Comparison of ENCODE assay signal across 8 mouse cellular contexts in the genomic region with DNA sequence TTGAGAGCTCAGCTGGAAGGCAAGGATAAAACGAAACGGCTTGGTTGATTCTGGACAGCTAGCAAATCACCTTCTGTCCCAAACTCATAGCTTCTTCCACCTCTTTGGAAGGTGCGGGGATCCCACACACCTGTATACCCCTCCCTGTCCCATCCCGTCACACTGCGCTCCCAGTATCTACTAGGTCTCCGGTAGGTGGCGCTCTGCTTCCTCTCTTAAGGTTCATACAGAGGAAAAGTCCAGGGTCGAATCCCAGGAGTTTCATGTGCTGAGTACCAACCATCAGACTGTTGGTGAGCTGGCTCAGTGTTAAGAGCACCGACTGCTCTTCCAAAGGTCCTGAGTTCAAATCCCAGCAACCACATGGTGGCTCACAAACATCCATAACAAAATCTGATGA. TPM values are rescaled to one million over a fixed set of nuclear protein-coding genes. Genes with fewer than 3 reads are reported as not detected.
DNase-seq lines count a peak whose midpoint lies in the region; ATAC-seq and TF ChIP-seq lines count a peak whose summit lies in the region.
"Had no signal": no experiment of that assay in that cellular context is flagged by ENCODE, and none has a peak within 500 bp of the region (broad histone marks: within the 10 kb centered on the region; RNA-seq: fewer than 3 reads in every experiment).

No protein-coding gene starts in this region.

- no peak overlapping the region for H3K4me3 ChIP-seq in forebrain, embryonic 12.5 days (replicated peaks)
- no peak overlapping the region for H3K4me3 ChIP-seq in hindbrain, embryonic 15.5 days
- H3K4me3 ChIP-seq in spleen, adult 2 months (ENCODE audit: extremely low read depth, insufficient read depth, insufficient read length), result no peak overlapping the region

- TF ChIP-seq CTCF in Patski (IDR thresholded peaks at IDR 0.05), result peak; percentile 80
- peak; percentile 71; the same call in 1 of the 2 replicates for TF ChIP-seq CTCF in spleen, adult 2 months (IDR thresholded peaks at IDR 0.05; ENCODE audit: extremely low read depth, insufficient read depth, insufficient read length, insufficient replicate concordance)

- ATAC-seq in Patski, result no peak
- peak; percentile 64; the same call in 1 of the 2 replicates for ATAC-seq in forebrain, embryonic 12.5 days (ENCODE audit: low FRiP score)
- ATAC-seq in hindbrain, embryonic 15.5 days (ENCODE audit: low FRiP score, low read depth), result 0 out of 2 replicates have a peak, but pooled peaks have one; percentile 48

- no peaks in the 10 kb centered on the region for H3K4me1 ChIP-seq in forebrain, embryonic 12.5 days
- no peaks in the 10 kb centered on the region for H3K4me1 ChIP-seq in hindbrain, embryonic 15.5 days (replicated peaks)
- no peaks in the 10 kb centered on the region for H3K4me1 ChIP-seq in spleen, adult 2 months (ENCODE audit: control insufficient read depth, insufficient read depth, insufficient read length)

- 12% methylated on average over 9 of the region's 9 CpGs for WGBS in forebrain, embryonic 12.5 days
- 19% methylated on average over 9 of the region's 9 CpGs for WGBS in hindbrain, embryonic 15.5 days
- 18% methylated on average over 9 of the region's 9 CpGs for WGBS in spleen, adult 2 months

- no peak for TF ChIP-seq POLR2A in spleen, adult 2 months (IDR thresholded peaks at IDR 0.05; ENCODE audit: low read depth, low read length)

- H3K27ac ChIP-seq in forebrain, embryonic 12.5 days, result no peak overlapping the region
- no peak overlapping the region for H3K27ac ChIP-seq in hindbrain, embryonic 15.5 days (replicated peaks)
- no peak overlapping the region for H3K27ac ChIP-seq in spleen, adult 2 months (ENCODE audit: insufficient read depth, low read length)

- POLR2A ChIA-PET in Patski (lab: Charles Lee), result interaction anchor here (1.0 kb wide), 1 partner anchor 17 kb away, joined by 3 read pairs; no protein-coding TSS in a partner anchor

- no peak overlapping the region for H3K4me2 ChIP-seq in forebrain, embryonic 12.5 days
- H3K4me2 ChIP-seq in hindbrain, embryonic 15.5 days, result no peak overlapping the region

- DNase-seq in Patski (ENCODE audit: low read depth, low spot score), result peak; percentile 7
- DNase-seq in c-Kit-positive CD71-positive TER-119-positive erythroid progenitor cells, embryonic 14.5 days (ENCODE audit: low spot score), result peak; percentile 47
- DNase-seq in left cerebral cortex, adult 11 months (ENCODE audit: low spot score), result peak; percentile 5
- DNase-seq in mesoderm, embryonic 11.5 days (ENCODE audit: low read depth, low spot score), result peak; percentile 82
- peak; percentile 22 to 53 for DNase-seq in spleen, adult 2 months (ENCODE audit: low read depth in 1 of 2, low spot score in 2 of 2)

- H3K36me3 ChIP-seq in forebrain, embryonic 12.5 days (replicated peaks), result no peaks in the 10 kb centered on the region
- H3K36me3 ChIP-seq in hindbrain, embryonic 15.5 days, result no peaks in the 10 kb centered on the region
- H3K36me3 ChIP-seq in spleen, adult 2 months (ENCODE audit: control insufficient read depth, insufficient read depth, low read length), result no peaks in the 10 kb centered on the region

- CTCF ChIA-PET in Patski (lab: Charles Lee), result interaction anchor here (0.9 to 1.5 kb wide), 11 partner anchors 9 to 194 kb away, joined by 3 to 5 read pairs (median 3); a partner anchor contains a TSS

- no peaks in the 10 kb centered on the region for H3K27me3 ChIP-seq in Patski
- no peaks in the 10 kb centered on the region for H3K27me3 ChIP-seq in forebrain, embryonic 12.5 days
- no peaks in the 10 kb centered on the region for H3K27me3 ChIP-seq in hindbrain, embryonic 15.5 days
- H3K27me3 ChIP-seq in spleen, adult 2 months (ENCODE audit: control insufficient read depth, insufficient read depth, low read length), result no peaks in the 10 kb centered on the region

- in situ Hi-C loops in Patski (cut with MboI; ENCODE audit: low pct_unique_long_range_greater_than_20kb), result loop anchor here (25.0 kb wide), 1 partner anchor 179 kb away; no protein-coding TSS in a partner anchor

- no peaks in the 10 kb centered on the region for H3K9me3 ChIP-seq in forebrain, embryonic 12.5 days
- no peaks in the 10 kb centered on the region for H3K9me3 ChIP-seq in hindbrain, embryonic 15.5 days

- H3K9ac ChIP-seq in forebrain, embryonic 12.5 days, result no peak overlapping the region
- no peak overlapping the region for H3K9ac ChIP-seq in hindbrain, embryonic 15.5 days

RNA-seq across cellular contexts. Expression of a gene that starts 2.5 kb away (rescaled TPM):
- 2.1 TPM for polyA plus RNA-seq in Patski (2021)
- not detected in 2 replicates for polyA plus RNA-seq in forebrain, embryonic 12.5 days (2016; fragmentation: Nextera tagmentation; extraction: Ambion mirVana)
- not detected in 2 replicates for polyA plus RNA-seq in hindbrain, embryonic 15.5 days (2015; fragmentation: Nextera tagmentation; extraction: Ambion mirVana)
- polyA plus RNA-seq in spleen, adult 2 months (2012; rRNA removed), result 0.15 TPM in 1 of 2 replicates, not detected in the other

RNA-seq across cellular contexts. Expression of a gene that starts 9.9 kb away (rescaled TPM):
- polyA plus RNA-seq in Patski (2021), result not detected
- polyA plus RNA-seq in forebrain, embryonic 12.5 days (2016; fragmentation: Nextera tagmentation; extraction: Ambion mirVana), result 0.81 and 1.8 TPM in 2 replicates
- polyA plus RNA-seq in hindbrain, embryonic 15.5 days (2015; fragmentation: Nextera tagmentation; extraction: Ambion mirVana), result 5.3 and 5.6 TPM in 2 replicates
- not detected in 2 replicates for polyA plus RNA-seq in spleen, adult 2 months (2012; rRNA removed)
- polyA plus RNA-seq: liver, embryonic 16.5 days had no signal

RNA-seq across cellular contexts. Expression of a gene that starts 20.5 kb away (rescaled TPM):
- polyA plus RNA-seq in Patski (2021), result not detected
- 5.6 and 6.3 TPM in 2 replicates for polyA plus RNA-seq in forebrain, embryonic 12.5 days (2016; fragmentation: Nextera tagmentation; extraction: Ambion mirVana)
- 5.1 and 5.6 TPM in 2 replicates for polyA plus RNA-seq in hindbrain, embryonic 15.5 days (2015; fragmentation: Nextera tagmentation; extraction: Ambion mirVana)
- not detected in 2 replicates for polyA plus RNA-seq in spleen, adult 2 months (2012; rRNA removed)
- polyA plus RNA-seq: liver, embryonic 16.5 days had no signal

RNA-seq across cellular contexts. Expression of a gene that starts 30.7 kb away (rescaled TPM):
- polyA plus RNA-seq in Patski (2021), result not detected
- not detected in 2 replicates for polyA plus RNA-seq in forebrain, embryonic 12.5 days (2016; fragmentation: Nextera tagmentation; extraction: Ambion mirVana)
- not detected in 2 replicates for polyA plus RNA-seq in hindbrain, embryonic 15.5 days (2015; fragmentation: Nextera tagmentation; extraction: Ambion mirVana)
- not detected in 2 replicates for polyA plus RNA-seq in spleen, adult 2 months (2012; rRNA removed)
- polyA plus RNA-seq: liver, embryonic 16.5 days had no signal

RNA-seq across cellular contexts. Expression of a gene that starts 37.5 kb away (rescaled TPM):
- polyA plus RNA-seq in Patski (2021), result 0.03 TPM
- 0.17 and 0.27 TPM in 2 replicates for polyA plus RNA-seq in forebrain, embryonic 12.5 days (2016; fragmentation: Nextera tagmentation; extraction: Ambion mirVana)
- 0.34 and 0.47 TPM in 2 replicates for polyA plus RNA-seq in hindbrain, embryonic 15.5 days (2015; fragmentation: Nextera tagmentation; extraction: Ambion mirVana)
- polyA plus RNA-seq in spleen, adult 2 months (2012; rRNA removed), result 0.12 and 0.15 TPM in 2 replicates
- polyA plus RNA-seq: liver, embryonic 16.5 days had no signal

Comparison
In these comparisons a context has a peak if more than half of its experiments do, and no peak if none do; other contexts are left out.
1. DNase-seq: peak in every context shown above with its lines; median percentile 82 in mesoderm, embryonic 11.5 days; 47 in c-Kit-positive CD71-positive TER-119-positive erythroid progenitor cells, embryonic 14.5 days; 38 in spleen, adult 2 months; 7 in Patski; 5 in left cerebral cortex, adult 11 months.